Mouse (Mus musculus): ENCODE measurements around the gene Dhx16.
"Not testable (repeated sequence)": the region's sequence is repeated elsewhere in the genome, so short reads cannot be mapped to it uniquely, and the experiment has no call there.

Dhx16 gene

GRCm38 (mm10) chr17:35879245-35880057 is at the start of gene Dhx16:
Dhx16 (plus strand) TSS chr17:35879819.
- DNase-seq (ENCODE audit: low read depth, low spot score): peak; percentile 99

- no peak for DNase-seq (ENCODE audit: low read depth, low spot score)
Measured at GRCm38 (mm10) chr17:35832400-35833238, 47.0 kb upstream of the Dhx16 start.

GRCm38 (mm10) chr17:35833239-35833751 is 46.3 kb upstream of the Dhx16 start:
- no peak for DNase-seq (ENCODE audit: low read depth, low spot score)

GRCm38 (mm10) chr17:35833894-35834293 is 45.7 kb upstream of the Dhx16 start:
- DNase-seq (ENCODE audit: low read depth, low spot score): no peak

GRCm38 (mm10) chr17:35834696-35835422 is 44.8 kb upstream of the Dhx16 start:
- DNase-seq (ENCODE audit: low read depth, low spot score): peak; percentile 76

- peak; percentile 55 for DNase-seq (ENCODE audit: low read depth, low spot score)
Measured at GRCm38 (mm10) chr17:35835424-35836140, 44.0 kb upstream of the Dhx16 start.

GRCm38 (mm10) chr17:35836178-35836965 is 43.2 kb upstream of the Dhx16 start:
- peak; percentile 95 for DNase-seq (ENCODE audit: low read depth, low spot score)

GRCm38 (mm10) chr17:35836991-35837422 is 42.6 kb upstream of the Dhx16 start:
- DNase-seq (ENCODE audit: low read depth, low spot score): peak; percentile 88

GRCm38 (mm10) chr17:35837487-35837886 is 42.1 kb upstream of the Dhx16 start:
- DNase-seq (ENCODE audit: low read depth, low spot score): peak; percentile 51

- peak; percentile 99 for DNase-seq (ENCODE audit: low read depth, low spot score)
Measured at GRCm38 (mm10) chr17:35838122-35838544, 41.5 kb upstream of the Dhx16 start, which contains the start of gene Tubb5. Tubb5 (minus strand) TSS chr17:35838306.

- DNase-seq (ENCODE audit: low read depth, low spot score): no peak
Measured at GRCm38 (mm10) chr17:35838570-35838969, 41.0 kb upstream of the Dhx16 start.

GRCm38 (mm10) chr17:35839002-35839401 is 40.6 kb upstream of the Dhx16 start:
- DNase-seq (ENCODE audit: low read depth, low spot score): not testable (repeated sequence)

GRCm38 (mm10) chr17:35840561-35840960 is 39.1 kb upstream of the Dhx16 start:
- DNase-seq (ENCODE audit: low read depth, low spot score): no peak

- DNase-seq (ENCODE audit: low read depth, low spot score): peak; percentile 100
Measured at GRCm38 (mm10) chr17:35841076-35841950, 38.3 kb upstream of the Dhx16 start, which contains the start of gene Mdc1. Mdc1 (plus strand) TSS chr17:35841515.

GRCm38 (mm10) chr17:35842006-35842405 is 37.6 kb upstream of the Dhx16 start:
- DNase-seq (ENCODE audit: low read depth, low spot score): no peak

- DNase-seq (ENCODE audit: low read depth, low spot score): no peak
Measured at GRCm38 (mm10) chr17:35843514-35843913, 36.1 kb upstream of the Dhx16 start.

- DNase-seq (ENCODE audit: low read depth, low spot score): peak; percentile 83
Measured at GRCm38 (mm10) chr17:35848112-35848511, 31.5 kb upstream of the Dhx16 start.

GRCm38 (mm10) chr17:35850974-35851373 is 28.6 kb upstream of the Dhx16 start:
- DNase-seq (ENCODE audit: low read depth, low spot score): no peak

GRCm38 (mm10) chr17:35859371-35859770 is 20.2 kb upstream of the Dhx16 start:
- no peak for DNase-seq (ENCODE audit: low read depth, low spot score)
